Mouse (Mus musculus): ENCODE data around the gene Cdh23. TPM values are rescaled to one million over a fixed set of nuclear protein-coding genes. Genes with fewer than 3 reads are reported as not detected.

Cdh23 gene
- 0.28 and 0.59 TPM in 2 replicates for polyA plus RNA-seq (2012; ENCODE audit: low replicate concordance)

DNA sequence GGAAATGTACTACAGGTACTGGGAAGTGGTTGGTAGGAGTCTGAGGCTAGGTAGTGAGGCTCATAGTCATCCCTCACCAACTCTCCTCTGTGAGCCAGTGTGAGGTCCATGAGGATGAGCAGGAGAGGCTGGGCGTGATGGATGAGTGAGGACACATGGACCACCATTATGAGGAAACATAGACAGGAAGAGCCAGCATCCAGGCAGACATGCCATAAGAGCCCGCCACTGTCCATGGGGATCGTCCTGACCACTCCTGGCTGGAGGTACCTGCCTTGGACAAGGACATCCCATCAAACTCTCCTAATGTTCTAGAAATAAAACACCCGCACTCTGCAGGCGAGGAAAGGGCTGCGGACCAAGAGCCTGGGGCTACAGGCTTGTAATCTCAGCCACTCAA lies at the start of gene Cdh23:
Gene Cdh23, minus strand, starts transcription at position 101 of the 400 bp plus-strand sequence.

DNA sequence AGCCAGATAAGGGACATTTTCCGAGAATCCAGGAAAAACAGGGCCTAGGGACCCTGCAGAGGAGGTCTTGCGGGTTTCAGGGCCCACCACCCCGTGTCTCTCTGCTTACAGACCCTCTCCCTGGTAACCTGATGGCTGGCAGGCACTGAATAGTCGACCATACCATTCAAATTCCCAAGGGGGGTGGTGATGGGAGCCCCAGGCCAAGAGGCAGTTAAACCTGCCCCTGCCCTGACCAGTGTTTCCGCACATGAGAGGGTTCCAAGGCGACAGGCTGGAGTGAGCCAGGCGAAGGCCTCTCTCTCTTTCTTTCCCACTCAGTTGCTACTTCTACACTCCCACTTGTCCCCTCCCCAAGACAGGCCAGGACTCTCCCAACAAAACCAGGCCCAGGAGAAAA lies 296.8 kb downstream of the Cdh23 start, which contains the start of gene Gm17455:
Gene Gm17455, plus strand, starts transcription at position 278 of the 400 bp plus-strand sequence.

GRCm38 (mm10) chr10:60346701-60347405 lies 349.4 kb downstream of the Cdh23 start, which contains the start of gene Vsir:
Gene Vsir (plus strand): TSS chr10:60346851.

DNA sequence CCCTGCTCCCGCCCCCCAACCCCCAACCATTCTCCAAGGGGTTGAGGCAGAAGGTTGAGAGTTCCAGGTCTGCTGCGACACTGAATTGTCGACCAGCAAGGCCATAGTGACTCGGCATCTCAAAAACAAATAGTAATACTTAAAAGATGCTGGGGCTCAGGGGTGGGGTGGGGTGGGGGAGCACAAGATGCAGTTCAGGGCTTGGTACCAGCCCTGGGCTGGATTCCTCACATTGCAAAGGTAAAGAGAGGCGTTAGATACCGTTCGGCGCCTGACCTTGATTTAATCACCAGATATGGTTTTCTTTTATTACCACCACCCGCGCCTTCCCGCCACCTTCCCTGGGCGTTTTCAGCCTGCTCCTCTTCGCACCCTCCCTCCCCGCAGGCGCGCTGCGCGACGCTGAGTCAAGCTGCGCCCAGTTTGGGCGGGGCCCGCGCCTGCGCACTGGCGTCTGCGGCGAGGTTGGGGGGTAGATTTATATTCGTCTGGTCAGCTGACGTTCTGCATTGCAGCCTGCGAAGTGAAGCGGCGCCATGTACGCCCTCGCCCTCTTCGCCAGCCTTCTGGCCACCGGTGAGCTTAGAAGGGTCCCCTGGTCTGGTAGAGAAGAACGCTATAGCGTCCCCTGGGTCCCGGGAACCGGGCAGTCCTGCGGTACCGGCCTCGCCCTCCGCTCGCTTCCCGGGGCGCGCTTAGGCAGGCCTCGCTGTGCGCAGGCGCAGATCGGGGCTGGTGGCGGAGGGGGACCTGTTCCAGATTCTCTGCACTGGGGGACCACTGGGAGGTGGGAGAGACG lies 418.9 kb downstream of the Cdh23 start, which contains the start of gene Psap:
Gene Psap, plus strand, starts transcription at position 421 of the 799 bp plus-strand sequence.

Other genes with a start within 250 kb of the Cdh23 start
- 0.82 and 9.2 TPM in 2 replicates for gene Slc29a3, start 56.3 kb upstream of the Cdh23 start, polyA plus RNA-seq (2012; ENCODE audit: low replicate concordance)
- gene Unc5b, start 135.1 kb upstream of the Cdh23 start, polyA plus RNA-seq (2012; ENCODE audit: low replicate concordance) = 0.54 and 1.3 TPM in 2 replicates